Mouse (Mus musculus): Measurements from ENCODE around the gene Epb41l4b. TPM values are rescaled to one million over a fixed set of nuclear protein-coding genes. Genes with fewer than 3 reads are reported as not detected.

Gene Epb41l4b
- polyA plus RNA-seq, 1 experiment: 3.5 TPM

DNA sequence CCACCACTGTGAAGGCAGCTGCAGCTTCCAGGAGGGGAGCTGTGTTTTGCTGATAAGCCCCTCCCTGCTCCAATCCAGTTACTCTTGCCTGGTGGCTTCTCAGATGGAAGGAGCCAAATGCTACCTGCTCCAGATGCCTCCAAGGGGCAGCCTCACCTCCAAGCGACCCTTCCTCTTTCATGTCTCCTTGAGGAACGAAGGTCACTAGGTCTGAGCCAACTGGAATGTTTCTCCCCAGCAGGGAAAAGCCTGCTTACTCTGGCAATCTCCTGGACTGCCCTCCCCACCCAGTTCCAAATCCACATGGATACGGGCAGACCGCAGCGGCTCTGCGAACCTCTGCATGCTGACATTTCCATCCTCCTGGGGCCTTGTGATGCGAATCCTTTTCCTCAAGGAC is 69.4 kb downstream of the Epb41l4b start:
- H3K4me1 ChIP-seq (ENCODE audit: control insufficient read depth, insufficient read depth, low read length): no peaks in the 10 kb centered on the region
- TF ChIP-seq CTCF (IDR thresholded peaks at IDR 0.05; ENCODE audit: control insufficient read depth, insufficient read depth, low read length) (no peak), POLR2A (IDR thresholded peaks at IDR 0.05; ENCODE audit: borderline replicate concordance, control insufficient read depth, low read depth, low read length) (no peak)

DNA sequence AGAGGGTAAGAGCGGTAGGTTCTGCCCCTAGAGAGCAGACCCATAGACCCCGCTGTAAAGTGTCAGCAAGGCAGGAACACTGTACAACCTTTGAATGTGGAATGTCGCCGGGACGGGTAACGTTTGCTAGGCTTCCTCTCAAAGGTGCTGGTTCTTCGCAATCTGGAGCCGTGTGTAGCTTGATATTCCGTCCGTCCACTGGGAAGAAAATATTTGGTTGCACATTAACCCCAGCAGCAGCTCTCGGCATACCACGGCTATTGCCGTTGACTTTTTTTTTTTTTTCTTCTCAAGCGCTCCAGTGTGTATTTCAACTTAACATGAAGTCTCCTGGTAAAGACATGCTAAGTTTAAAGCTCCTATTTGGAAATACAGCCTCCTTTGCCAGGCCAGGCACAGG is 70.1 kb downstream of the Epb41l4b start:
- no peak overlapping the region for H3K27ac ChIP-seq (ENCODE audit: control insufficient read depth, insufficient read depth, low read depth, low read length, poor library complexity)
- WGBS: 87% methylated on average over 14 of the region's 14 CpGs
- TF ChIP-seq CTCF (IDR thresholded peaks at IDR 0.05; ENCODE audit: control insufficient read depth, insufficient read depth, low read length): no peak
- TF ChIP-seq POLR2A (IDR thresholded peaks at IDR 0.05; ENCODE audit: borderline replicate concordance, control insufficient read depth, low read depth, low read length): no peak
- no peak overlapping the region for H3K4me3 ChIP-seq (replicated peaks; ENCODE audit: control insufficient read depth, low read depth, low read length)
- H3K4me1 ChIP-seq (ENCODE audit: control insufficient read depth, insufficient read depth, low read length): no peaks in the 10 kb centered on the region

More for the DNA sequence above, 69.4 kb downstream of the Epb41l4b start:
- 80% methylated on average over 7 of the region's 7 CpGs for WGBS
- H3K27ac ChIP-seq (ENCODE audit: control insufficient read depth, insufficient read depth, low read depth, low read length, poor library complexity): no peak overlapping the region
- H3K4me3 ChIP-seq (replicated peaks; ENCODE audit: control insufficient read depth, low read depth, low read length): no peak overlapping the region

DNA sequence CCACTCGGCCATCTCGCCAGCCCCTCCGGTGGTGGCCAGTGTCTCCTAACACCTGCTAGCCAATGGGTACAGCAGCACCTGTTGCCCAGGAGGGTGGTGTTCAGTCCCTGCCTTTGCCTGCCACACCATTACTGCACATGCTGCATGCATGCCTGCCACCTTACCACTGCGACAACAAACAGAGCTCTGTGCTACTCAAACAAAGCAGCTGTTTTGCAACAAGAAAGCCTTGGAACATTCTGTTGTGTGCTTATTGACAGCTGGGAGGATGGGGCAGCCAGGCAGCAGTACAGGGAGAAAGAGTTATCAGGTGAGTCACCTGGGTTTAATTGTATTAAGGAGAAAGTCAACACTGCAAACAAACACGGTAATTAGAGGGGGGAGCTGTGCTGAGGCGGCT is 72.6 kb downstream of the Epb41l4b start:
- Histone ChIP-seq H3K4me1 (ENCODE audit: control insufficient read depth, insufficient read depth, low read length) (no peaks in the 10 kb centered on the region), H3K27ac (ENCODE audit: control insufficient read depth, insufficient read depth, low read depth, low read length, poor library complexity) (no peak overlapping the region)

DNA sequence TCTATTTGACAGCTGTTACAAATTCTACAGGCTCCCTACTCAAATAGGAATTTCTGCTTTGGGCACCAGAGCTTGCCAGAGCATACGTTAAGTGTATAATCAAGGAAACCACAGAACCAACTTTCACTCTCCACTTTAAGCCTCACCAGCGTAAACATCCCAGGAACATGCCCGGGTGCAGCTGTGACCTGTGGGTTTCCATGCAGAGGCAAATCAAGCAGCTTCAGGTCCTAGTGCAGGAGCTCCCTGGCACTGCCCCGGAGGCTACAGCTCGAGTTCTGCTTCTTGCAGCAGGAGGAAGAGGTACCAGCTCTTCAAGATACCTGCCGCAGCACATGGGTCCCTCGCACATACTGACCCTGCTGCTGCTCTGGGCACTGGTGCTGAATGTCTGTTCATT is 74.8 kb downstream of the Epb41l4b start:
- no peak overlapping the region for H3K4me3 ChIP-seq (replicated peaks; ENCODE audit: control insufficient read depth, low read depth, low read length)
- TF ChIP-seq CTCF (IDR thresholded peaks at IDR 0.05; ENCODE audit: control insufficient read depth, insufficient read depth, low read length): no peak
- H3K27ac ChIP-seq (ENCODE audit: control insufficient read depth, insufficient read depth, low read depth, low read length, poor library complexity): no peak overlapping the region
- WGBS: 1% methylated on average over 7 of the region's 7 CpGs
- H3K4me1 ChIP-seq (ENCODE audit: control insufficient read depth, insufficient read depth, low read length): peaks cover 1% of the 10 kb centered on the region; the same call in 1 of the 2 replicates

More for the DNA sequence above, 72.6 kb downstream of the Epb41l4b start:
- H3K4me3 ChIP-seq (replicated peaks; ENCODE audit: control insufficient read depth, low read depth, low read length): no peak overlapping the region
- TF ChIP-seq CTCF (IDR thresholded peaks at IDR 0.05; ENCODE audit: control insufficient read depth, insufficient read depth, low read length): no peak
- no peak for TF ChIP-seq POLR2A (IDR thresholded peaks at IDR 0.05; ENCODE audit: borderline replicate concordance, control insufficient read depth, low read depth, low read length)
- WGBS: 86% methylated on average over 6 of the region's 6 CpGs

DNA sequence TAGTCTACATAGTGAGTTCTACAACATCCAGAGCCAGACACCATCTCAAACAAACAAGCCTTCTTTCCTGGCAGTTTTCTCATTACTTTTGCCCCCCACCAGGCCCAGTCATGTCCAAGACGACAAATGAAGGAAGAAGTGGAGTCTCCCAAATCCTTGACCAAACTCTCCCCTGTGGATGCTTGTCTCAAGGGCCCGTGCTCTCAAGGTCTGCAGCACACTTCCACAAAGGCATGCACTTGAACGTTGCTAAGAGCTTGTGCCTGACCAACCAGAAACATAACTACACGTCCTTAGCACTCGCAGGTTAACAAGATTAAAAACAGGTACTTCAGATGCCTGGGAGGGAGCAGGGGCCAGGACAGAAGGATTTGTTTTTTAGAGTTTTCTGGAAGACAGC is 75.4 kb downstream of the Epb41l4b start:
- 51% methylated on average over 5 of the region's 5 CpGs for WGBS
- H3K27ac ChIP-seq (ENCODE audit: control insufficient read depth, insufficient read depth, low read depth, low read length, poor library complexity): no peak overlapping the region

GRCm38 (mm10) chr4:57066936-57067335 is 76.3 kb downstream of the Epb41l4b start:
- no peak overlapping the region for H3K4me3 ChIP-seq (replicated peaks; ENCODE audit: control insufficient read depth, low read depth, low read length)
- H3K4me1 ChIP-seq (ENCODE audit: control insufficient read depth, insufficient read depth, low read length): peaks cover 1% of the 10 kb centered on the region; the same call in 1 of the 2 replicates
- TF ChIP-seq POLR2A (IDR thresholded peaks at IDR 0.05; ENCODE audit: borderline replicate concordance, control insufficient read depth, low read depth, low read length) (no peak), CTCF (IDR thresholded peaks at IDR 0.05; ENCODE audit: control insufficient read depth, insufficient read depth, low read length) (no peak)
- 77% methylated on average over 2 of the region's 2 CpGs for WGBS
- H3K27ac ChIP-seq (ENCODE audit: control insufficient read depth, insufficient read depth, low read depth, low read length, poor library complexity): no peak overlapping the region

More for the DNA sequence above, 75.4 kb downstream of the Epb41l4b start:
- Histone ChIP-seq H3K4me1 (ENCODE audit: control insufficient read depth, insufficient read depth, low read length) (peaks cover 1% of the 10 kb centered on the region; the same call in 1 of the 2 replicates), H3K4me3 (replicated peaks; ENCODE audit: control insufficient read depth, low read depth, low read length) (no peak overlapping the region)
- TF ChIP-seq CTCF (IDR thresholded peaks at IDR 0.05; ENCODE audit: control insufficient read depth, insufficient read depth, low read length): no peak
- no peak for TF ChIP-seq POLR2A (IDR thresholded peaks at IDR 0.05; ENCODE audit: borderline replicate concordance, control insufficient read depth, low read depth, low read length)

GRCm38 (mm10) chr4:57065273-57065672 is 78.0 kb downstream of the Epb41l4b start:
- 33% methylated on average over 4 of the region's 4 CpGs for WGBS
- Histone ChIP-seq H3K27ac (ENCODE audit: control insufficient read depth, insufficient read depth, low read depth, low read length, poor library complexity) (no peak overlapping the region; the same call in 1 of the 2 replicates), H3K4me1 (ENCODE audit: control insufficient read depth, insufficient read depth, low read length) (peaks cover 1% of the 10 kb centered on the region; the same call in 1 of the 2 replicates), H3K4me3 (replicated peaks; ENCODE audit: control insufficient read depth, low read depth, low read length) (no peak overlapping the region)
- TF ChIP-seq CTCF (IDR thresholded peaks at IDR 0.05; ENCODE audit: control insufficient read depth, insufficient read depth, low read length): peak; percentile 92
- no peak for TF ChIP-seq POLR2A (IDR thresholded peaks at IDR 0.05; ENCODE audit: borderline replicate concordance, control insufficient read depth, low read depth, low read length)

GRCm38 (mm10) chr4:57064830-57065229 is 78.4 kb downstream of the Epb41l4b start:
- H3K4me1 ChIP-seq (ENCODE audit: control insufficient read depth, insufficient read depth, low read length): peaks cover 1% of the 10 kb centered on the region; the same call in 1 of the 2 replicates
- TF ChIP-seq CTCF (IDR thresholded peaks at IDR 0.05; ENCODE audit: control insufficient read depth, insufficient read depth, low read length): no peak
- no peak for TF ChIP-seq POLR2A (IDR thresholded peaks at IDR 0.05; ENCODE audit: borderline replicate concordance, control insufficient read depth, low read depth, low read length)
- WGBS: 11% methylated on average over 2 of the region's 2 CpGs
- no peak overlapping the region for H3K4me3 ChIP-seq (replicated peaks; ENCODE audit: control insufficient read depth, low read depth, low read length)
- H3K27ac ChIP-seq (ENCODE audit: control insufficient read depth, insufficient read depth, low read depth, low read length, poor library complexity): no peak overlapping the region; the same call in 1 of the 2 replicates

DNA sequence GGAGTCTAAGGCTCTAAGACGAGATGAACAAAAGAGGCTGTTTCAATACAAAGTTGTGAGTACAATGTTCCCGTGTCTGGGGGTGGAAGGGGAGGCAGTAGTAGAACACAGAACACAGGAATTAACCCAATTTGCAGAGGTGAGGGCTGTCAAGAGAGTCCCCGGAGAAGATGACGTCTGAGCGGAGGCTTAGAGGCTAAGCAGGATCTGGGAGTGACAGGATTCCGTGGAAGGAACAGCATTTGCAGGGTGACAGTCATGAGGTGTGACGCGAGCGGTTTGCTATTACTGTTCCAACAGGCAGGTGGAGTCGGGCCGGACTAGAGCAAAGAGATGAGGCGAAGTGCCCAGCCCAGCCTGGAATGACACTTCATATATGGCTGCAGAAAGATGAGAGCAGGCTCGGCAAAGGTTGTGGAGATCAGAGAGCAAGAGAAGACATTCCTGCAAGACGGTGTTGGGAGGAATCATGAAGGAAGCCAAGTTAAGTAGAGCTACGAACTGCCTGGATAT is 82.9 kb downstream of the Epb41l4b start:
- Histone ChIP-seq H3K27ac (ENCODE audit: control insufficient read depth, insufficient read depth, low read depth, low read length, poor library complexity) (no peak overlapping the region), H3K4me1 (ENCODE audit: control insufficient read depth, insufficient read depth, low read length) (peaks cover 1% of the 10 kb centered on the region; the same call in 1 of the 2 replicates), H3K4me3 (replicated peaks; ENCODE audit: control insufficient read depth, low read depth, low read length) (no peak overlapping the region)
- TF ChIP-seq CTCF (IDR thresholded peaks at IDR 0.05; ENCODE audit: control insufficient read depth, insufficient read depth, low read length) (no peak), POLR2A (IDR thresholded peaks at IDR 0.05; ENCODE audit: borderline replicate concordance, control insufficient read depth, low read depth, low read length) (no peak)
- 87% methylated on average over 15 of the region's 15 CpGs for WGBS

Data from bone marrow, adult 2 months (tissue).